ENCODE assay signal across 9 mouse cellular contexts in the genomic region with DNA sequence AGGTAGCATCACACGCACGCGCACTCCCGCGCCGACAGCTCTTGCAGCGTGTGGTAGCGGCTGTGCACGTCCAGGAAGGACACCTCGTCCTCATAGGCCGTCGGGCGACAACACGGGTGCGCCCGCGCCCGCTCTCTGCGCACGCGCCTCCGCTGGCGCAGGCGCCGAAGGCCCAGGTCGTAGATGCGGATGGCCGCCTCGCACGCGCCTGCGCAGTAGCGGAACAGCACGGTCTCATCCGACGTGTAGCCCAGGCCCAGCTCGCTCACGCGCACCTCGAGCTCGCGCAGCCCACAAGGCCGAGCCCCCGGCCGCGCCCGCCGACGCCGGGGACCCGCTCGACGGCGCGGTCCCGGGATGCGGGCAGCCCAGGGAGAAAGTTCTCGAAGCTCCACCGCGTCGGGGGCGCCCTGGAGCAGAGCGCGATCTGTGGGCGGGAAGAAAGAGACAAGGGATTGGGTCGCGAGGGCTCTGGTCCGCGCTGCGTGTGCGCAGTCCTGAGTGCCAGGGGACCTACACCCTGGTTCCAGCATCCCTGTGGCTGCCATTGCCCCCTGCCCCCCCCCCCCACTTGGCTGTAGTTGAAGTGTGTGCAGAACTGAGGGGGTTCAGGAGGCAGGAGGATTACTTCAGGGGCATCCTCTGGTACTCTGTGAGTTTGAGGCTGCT. TPM values are rescaled to one million over a fixed set of nuclear protein-coding genes. Genes with fewer than 3 reads are reported as not detected.
DNase-seq lines count a peak whose midpoint lies in the region; ATAC-seq and TF ChIP-seq lines count a peak whose summit lies in the region.
"Had no signal": no experiment of that assay in that cellular context is flagged by ENCODE, and none has a peak within 500 bp of the region (broad histone marks: within the 10 kb centered on the region; RNA-seq: fewer than 3 reads in every experiment).

No protein-coding gene starts in this region.

- no peak for DNase-seq in heart, adult 18-20 months
- peak; percentile 81 for DNase-seq in embryo, embryonic 11 days
- peak; percentile 58 for DNase-seq in liver, postnatal 0 days
- peak; percentile 37 for DNase-seq in splenic B cell, adult 2 months (ENCODE audit: low read depth, low spot score)
- no peak for DNase-seq in cerebellum, postnatal 25 days
- DNase-seq in thymus, postnatal 36 days = no peak

- TF ChIP-seq CTCF in liver, postnatal 0 days (IDR thresholded peaks at IDR 0.05; ENCODE audit: low read depth) = no peak

- H3K9ac ChIP-seq in heart, embryonic 13.5 days = peak overlapping the region; percentile 73
- H3K9ac ChIP-seq in hindbrain, embryonic 15.5 days = no peak overlapping the region
- H3K9ac ChIP-seq in liver, postnatal 0 days (replicated peaks) = no peak overlapping the region

- WGBS in heart, embryonic 13.5 days = 17% methylated on average over 71 of the region's 71 CpGs
- WGBS in hindbrain, embryonic 15.5 days = 20% methylated on average over 70 of the region's 71 CpGs
- WGBS in liver, postnatal 0 days (ENCODE audit: insufficient replicate concordance) = 38% methylated on average over 66 of the region's 71 CpGs

- H3K4me1 ChIP-seq in heart, embryonic 13.5 days = peaks cover 23% of the 10 kb centered on the region
- H3K4me1 ChIP-seq in hindbrain, embryonic 15.5 days (replicated peaks) = 0 out of 2 replicates have a peak, but pooled peaks cover 2% of the 10 kb centered on the region
- peaks cover 3% of the 10 kb centered on the region; the same call in 1 of the 2 replicates for H3K4me1 ChIP-seq in liver, postnatal 0 days (ENCODE audit: insufficient read depth)

- no peaks in the 10 kb centered on the region for H3K36me3 ChIP-seq in heart, embryonic 13.5 days
- no peaks in the 10 kb centered on the region for H3K36me3 ChIP-seq in hindbrain, embryonic 15.5 days
- H3K36me3 ChIP-seq in liver, postnatal 0 days (replicated peaks; ENCODE audit: insufficient read depth, low read length) = no peaks in the 10 kb centered on the region
- H3K36me3 ChIP-seq in splenic B cell, adult 2 months (ENCODE audit: control insufficient read depth, insufficient read depth, low read length, poor library complexity, severe bottlenecking) = no peaks in the 10 kb centered on the region

- no peak overlapping the region for H3K27ac ChIP-seq in heart, embryonic 13.5 days (replicated peaks)
- no peak overlapping the region for H3K27ac ChIP-seq in hindbrain, embryonic 15.5 days (replicated peaks)
- H3K27ac ChIP-seq in liver, postnatal 0 days (ENCODE audit: low read depth) = no peak overlapping the region

- TF ChIP-seq EP300 in liver, postnatal 0 days (IDR thresholded peaks at IDR 0.05; ENCODE audit: low read depth) = no peak

- peak overlapping the region; percentile 45 for H3K4me3 ChIP-seq in heart, embryonic 13.5 days
- H3K4me3 ChIP-seq in hindbrain, embryonic 15.5 days = peak overlapping the region; percentile 38
- no peak overlapping the region for H3K4me3 ChIP-seq in liver, postnatal 0 days (ENCODE audit: low read depth, low read length)

- peaks cover 72% of the 10 kb centered on the region for H3K27me3 ChIP-seq in heart, embryonic 13.5 days (replicated peaks)
- H3K27me3 ChIP-seq in hindbrain, embryonic 15.5 days = peaks cover 63% of the 10 kb centered on the region
- peaks cover 56% of the 10 kb centered on the region for H3K27me3 ChIP-seq in liver, postnatal 0 days (ENCODE audit: insufficient read depth, low read length)
- no peaks in the 10 kb centered on the region for H3K27me3 ChIP-seq in splenic B cell, adult 2 months (ENCODE audit: control insufficient read depth, insufficient read depth, low read length, poor library complexity, severe bottlenecking)

- no peaks in the 10 kb centered on the region for H3K9me3 ChIP-seq in heart, embryonic 13.5 days
- H3K9me3 ChIP-seq in hindbrain, embryonic 15.5 days = no peaks in the 10 kb centered on the region
- H3K9me3 ChIP-seq in liver, postnatal 0 days (ENCODE audit: low read length) = no peaks in the 10 kb centered on the region

- ATAC-seq in heart, embryonic 13.5 days (ENCODE audit: extremely low read depth, insufficient number of reproducible peaks, low FRiP score, low TSS enrichment) = no peak
- peak; percentile 82 for ATAC-seq in hindbrain, embryonic 15.5 days (ENCODE audit: low FRiP score, low read depth)
- ATAC-seq in liver, postnatal 0 days = peak; percentile 66
- ATAC-seq: Patski had no signal

- peak overlapping the region; percentile 64 for H3K4me2 ChIP-seq in heart, embryonic 13.5 days
- H3K4me2 ChIP-seq in hindbrain, embryonic 15.5 days = peak overlapping the region; percentile 55
- peak overlapping the region; percentile 44; the same call in 1 of the 2 replicates for H3K4me2 ChIP-seq in liver, postnatal 0 days (ENCODE audit: low read depth, low read length)

RNA-seq across cellular contexts. Expression of gene Nrtn, which starts 5.8 kb away (rescaled TPM):
- 7.9 and 8.6 TPM in 2 replicates for polyA plus RNA-seq in heart, embryonic 13.5 days (2015; fragmentation: Nextera tagmentation; extraction: Ambion mirVana)
- 10 to 100 TPM; 25.1 to 32.1 TPM for total RNA-seq in heart, adult 18-20 months (2021)
- 2.5 and 2.6 TPM in 2 replicates for polyA plus RNA-seq in hindbrain, embryonic 15.5 days (2015; fragmentation: Nextera tagmentation; extraction: Ambion mirVana)
- 1.2 and 2.2 TPM in 2 replicates for polyA plus RNA-seq in liver, postnatal 0 days (2015; fragmentation: Nextera tagmentation; extraction: Ambion mirVana)

RNA-seq across cellular contexts. Expression of gene Dus3l, which starts 13.0 kb away (rescaled TPM):
- 31.9 and 33.2 TPM in 2 replicates for polyA plus RNA-seq in heart, embryonic 13.5 days (2015; fragmentation: Nextera tagmentation; extraction: Ambion mirVana)
- total RNA-seq in heart, adult 18-20 months (2021) = 10 to 100 TPM; 15.3 to 16.1 TPM
- polyA plus RNA-seq in hindbrain, embryonic 15.5 days (2015; fragmentation: Nextera tagmentation; extraction: Ambion mirVana) = 89.7 and 96.9 TPM in 2 replicates
- polyA plus RNA-seq in liver, postnatal 0 days (2015; fragmentation: Nextera tagmentation; extraction: Ambion mirVana) = 9.1 TPM in 2 replicates

RNA-seq across cellular contexts. Expression of gene Prr22, which starts 18.5 kb away (rescaled TPM):
- 0.78 and 1.0 TPM in 2 replicates for polyA plus RNA-seq in heart, embryonic 13.5 days (2015; fragmentation: Nextera tagmentation; extraction: Ambion mirVana)
- under 1 TPM in 1 of 2 experiments, not detected in 1; 0.32 TPM for total RNA-seq in heart, adult 18-20 months (2021)
- 0.54 and 1.0 TPM in 2 replicates for polyA plus RNA-seq in hindbrain, embryonic 15.5 days (2015; fragmentation: Nextera tagmentation; extraction: Ambion mirVana)
- 0.20 and 0.23 TPM in 2 replicates for polyA plus RNA-seq in liver, postnatal 0 days (2015; fragmentation: Nextera tagmentation; extraction: Ambion mirVana)

RNA-seq across cellular contexts. Expression of gene Vmac, which starts 33.7 kb away (rescaled TPM):
- 12.7 and 13.3 TPM in 2 replicates for polyA plus RNA-seq in heart, embryonic 13.5 days (2015; fragmentation: Nextera tagmentation; extraction: Ambion mirVana)
- 1 to 10 TPM; 3.3 to 4.5 TPM for total RNA-seq in heart, adult 18-20 months (2021)
- 15.2 and 16.7 TPM in 2 replicates for polyA plus RNA-seq in hindbrain, embryonic 15.5 days (2015; fragmentation: Nextera tagmentation; extraction: Ambion mirVana)
- polyA plus RNA-seq in liver, postnatal 0 days (2015; fragmentation: Nextera tagmentation; extraction: Ambion mirVana) = 3.3 and 4.1 TPM in 2 replicates

RNA-seq across cellular contexts. Expression of gene Ndufa11, which starts 34.0 kb away (rescaled TPM):
- polyA plus RNA-seq in heart, embryonic 13.5 days (2015; fragmentation: Nextera tagmentation; extraction: Ambion mirVana) = 783 and 886 TPM in 2 replicates
- total RNA-seq in heart, adult 18-20 months (2021) = 100 to 1,000 TPM; 844 to 954 TPM
- polyA plus RNA-seq in hindbrain, embryonic 15.5 days (2015; fragmentation: Nextera tagmentation; extraction: Ambion mirVana) = 579 and 588 TPM in 2 replicates
- 281 and 298 TPM in 2 replicates for polyA plus RNA-seq in liver, postnatal 0 days (2015; fragmentation: Nextera tagmentation; extraction: Ambion mirVana)

Comparison
In these comparisons a context has a peak if more than half of its experiments do, and no peak if none do; other contexts are left out.
1. DNase-seq: peak in embryo, embryonic 11 days (single experiment), liver, postnatal 0 days (single experiment) and splenic B cell, adult 2 months (single experiment); none in heart, adult 18-20 months (0 of 2), cerebellum, postnatal 25 days (0 of 2) and thymus, postnatal 36 days (0 of 2).
2. Peak in every context shown above with its lines, with median percentiles within 50 percentile points of each other: H3K4me2 ChIP-seq.